Mouse (Mus musculus): ENCODE results near the gene 2010111I01Rik. TPM values are rescaled to one million over a fixed set of nuclear protein-coding genes. Genes with fewer than 3 reads are reported as not detected.

The 2010111I01Rik gene
- total RNA-seq, 2 experiments from 2014 or later = 61.5 to 67.5 TPM

DNA sequence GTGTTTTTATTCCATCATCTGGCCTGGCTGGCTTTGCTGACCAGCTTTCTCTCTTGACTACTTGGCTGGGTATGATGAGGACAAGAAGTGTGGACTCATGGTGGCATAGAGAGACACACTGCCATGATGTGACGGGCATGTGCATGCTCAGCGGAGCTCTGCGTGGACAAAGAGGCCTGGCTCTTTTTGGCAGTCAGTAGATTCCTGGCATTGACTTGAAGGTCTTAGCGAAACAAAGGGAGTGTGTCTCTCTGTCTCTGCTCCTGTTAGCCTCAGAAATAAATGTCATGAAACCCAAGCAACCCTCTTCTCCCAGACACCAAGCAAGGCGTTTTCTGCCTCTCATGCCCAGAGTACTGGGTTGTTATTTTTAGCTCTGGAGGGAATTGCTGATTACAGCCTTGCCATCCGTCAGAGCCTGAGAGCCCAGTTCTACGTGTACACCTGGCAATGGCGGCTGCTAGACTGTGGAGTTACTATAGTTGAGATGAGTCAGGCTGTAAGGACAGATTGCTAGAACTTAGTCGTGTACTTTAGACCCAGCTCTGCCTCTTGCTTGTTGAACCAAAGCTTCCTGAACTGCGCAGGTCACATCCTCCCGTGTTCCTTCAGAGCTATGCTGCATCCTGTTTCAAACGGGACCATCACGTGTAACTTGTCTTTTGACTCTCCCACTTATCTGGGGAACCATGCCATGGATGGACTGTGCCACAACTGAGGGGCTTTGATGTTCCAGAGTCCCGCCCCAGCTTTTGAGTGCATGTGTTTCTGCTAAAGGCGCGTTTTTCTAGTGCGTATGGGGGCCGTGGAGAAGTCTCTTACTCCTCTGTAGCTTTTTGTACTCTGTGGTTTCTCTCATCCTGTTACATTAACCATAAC is 296.3 kb downstream of the 2010111I01Rik start:
- peak; percentile 57 for DNase-seq

DNA sequence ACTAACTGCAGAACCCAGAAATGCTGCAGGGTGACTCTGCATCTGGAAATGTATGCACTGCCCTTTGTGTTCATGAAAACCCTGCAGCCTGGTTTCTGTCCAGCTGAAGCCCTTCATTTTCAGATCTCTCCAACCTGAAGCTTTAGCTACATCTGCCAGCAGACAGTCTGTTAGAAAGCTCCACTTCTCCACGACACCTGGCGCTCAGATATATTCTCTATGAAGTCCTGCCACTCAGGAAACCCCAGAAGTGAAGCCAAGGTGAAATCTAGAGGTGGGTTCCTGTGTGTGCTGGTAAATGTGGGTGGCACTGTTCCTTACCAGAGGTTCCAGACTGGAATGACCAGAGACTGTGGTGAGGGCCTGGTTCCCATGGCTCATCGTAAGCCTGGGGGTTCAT is 297.0 kb downstream of the 2010111I01Rik start:
- no peak for DNase-seq

DNA sequence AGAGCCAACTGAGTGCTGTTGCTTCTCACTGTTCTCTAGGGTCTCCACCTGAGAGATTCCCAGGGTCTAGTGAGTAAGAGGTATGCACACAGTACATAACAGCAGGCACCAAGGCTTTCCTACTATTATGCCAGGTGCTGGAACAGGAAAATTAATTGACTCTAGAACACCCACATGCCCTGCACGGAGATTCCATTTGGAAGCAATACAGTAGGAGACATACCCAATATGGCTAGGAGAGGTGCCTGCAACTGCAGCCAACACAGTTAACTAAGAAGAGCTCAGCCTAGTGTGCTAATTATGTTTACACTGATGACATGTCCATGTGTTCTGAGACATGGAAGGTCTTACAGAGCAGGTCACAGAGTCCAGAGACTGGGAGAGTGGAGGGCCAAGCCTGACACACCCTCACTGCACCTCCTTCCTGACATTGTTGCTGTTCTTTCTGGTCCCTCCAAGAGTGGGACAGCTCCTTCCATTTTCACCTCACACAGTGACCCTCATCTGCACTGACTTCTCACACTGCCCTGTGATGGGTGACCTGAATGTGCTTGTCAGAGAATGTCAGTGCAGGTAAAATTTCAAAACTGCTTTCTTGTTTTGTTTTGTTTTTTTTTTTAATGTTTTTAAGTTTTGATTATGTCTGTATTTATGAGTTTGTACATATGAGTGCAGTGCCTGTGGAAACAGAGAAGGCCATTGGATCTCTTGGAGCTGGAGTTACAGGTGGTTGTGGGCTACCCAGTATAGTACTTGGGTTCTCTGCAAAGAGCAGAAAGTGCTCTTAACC is 297.7 kb downstream of the 2010111I01Rik start:
- DNase-seq = no peak

DNA sequence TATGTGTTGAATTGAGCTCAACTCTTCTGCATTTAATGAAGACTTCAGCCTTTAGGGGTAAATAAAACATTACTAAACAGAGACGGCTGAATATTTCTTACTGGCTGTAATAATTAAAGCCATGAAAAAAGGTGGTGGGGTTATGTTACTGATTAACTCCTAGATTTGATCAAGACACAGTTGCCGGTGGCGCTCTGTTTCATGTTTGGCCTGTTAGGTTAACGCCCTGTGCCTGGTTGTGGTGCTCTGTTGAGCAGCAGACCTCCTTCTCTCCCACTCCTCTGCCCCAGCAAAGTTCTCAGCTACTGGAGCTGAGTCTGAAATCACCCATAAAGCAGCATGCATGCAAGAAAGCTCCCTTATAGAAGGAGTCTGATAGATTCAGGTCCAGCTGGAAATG is 303.7 kb downstream of the 2010111I01Rik start:
- DNase-seq = no peak

DNA sequence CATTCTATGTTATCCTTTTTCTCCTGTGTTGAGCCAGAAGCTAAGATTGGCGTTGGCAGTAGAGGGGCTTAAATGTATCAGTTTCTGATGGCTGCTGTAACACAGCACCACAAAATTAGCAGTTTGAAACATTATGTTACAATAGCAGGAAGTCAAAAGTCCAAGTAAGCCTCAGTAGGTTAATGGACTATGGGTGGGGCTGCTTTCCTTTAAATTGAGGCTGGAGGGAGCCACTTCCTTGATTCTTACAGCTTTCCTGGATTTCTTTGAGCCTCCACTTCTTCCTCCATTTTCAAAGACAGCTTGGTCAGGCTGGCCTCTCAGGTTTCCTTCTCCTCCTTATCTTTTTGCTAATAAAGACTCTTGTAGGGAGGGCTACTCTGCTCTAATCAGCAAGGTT is 304.1 kb downstream of the 2010111I01Rik start:
- DNase-seq = no peak

DNA sequence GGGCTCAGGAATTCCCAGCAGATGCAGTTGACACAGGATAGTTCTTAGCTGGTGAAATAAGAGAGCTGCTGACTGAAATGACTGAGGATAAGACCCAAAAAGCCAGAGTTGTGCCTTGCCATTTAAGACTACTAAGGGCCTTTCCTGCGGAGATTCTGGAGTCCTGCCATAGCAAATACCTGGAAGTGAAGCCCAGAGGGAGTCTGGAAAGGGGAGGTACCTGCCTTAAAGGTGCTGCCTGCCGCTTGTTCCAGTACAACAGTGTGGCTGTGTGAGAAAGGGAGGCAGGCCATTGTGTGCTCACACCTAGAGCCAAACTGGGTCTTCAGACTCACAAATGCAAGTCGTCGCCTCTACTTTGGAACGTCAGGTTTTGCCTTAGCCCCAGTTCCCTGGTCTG is 305.5 kb downstream of the 2010111I01Rik start:
- no peak for DNase-seq

DNA sequence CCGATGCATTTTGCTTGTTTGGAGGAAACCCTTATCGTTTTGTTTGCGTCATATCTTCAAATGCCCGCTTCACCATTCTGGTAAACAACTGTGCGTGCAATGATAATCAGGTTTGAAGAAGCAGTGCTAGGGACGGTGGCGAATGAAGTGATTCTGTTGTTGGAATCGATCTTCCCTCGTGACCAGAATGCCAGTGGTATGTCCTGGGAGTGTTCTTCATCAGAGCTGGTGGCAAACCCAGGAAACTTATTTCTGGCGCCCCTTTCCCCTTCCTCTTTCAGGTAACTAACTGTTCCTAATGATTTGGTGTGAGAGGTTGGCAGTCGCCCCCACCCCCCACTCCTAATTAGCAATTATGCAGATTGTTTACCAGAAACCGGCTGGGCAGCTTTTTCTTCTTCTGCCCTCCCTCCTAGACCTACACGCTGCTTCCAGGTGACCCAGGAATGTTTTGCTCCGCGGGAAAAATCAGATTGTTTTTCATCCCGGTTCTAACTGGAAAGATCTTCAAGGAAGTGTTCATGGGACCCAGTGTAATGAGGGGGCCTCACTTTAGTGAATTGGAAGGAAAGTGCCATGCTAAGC is 307.4 kb downstream of the 2010111I01Rik start:
- DNase-seq = no peak

DNA sequence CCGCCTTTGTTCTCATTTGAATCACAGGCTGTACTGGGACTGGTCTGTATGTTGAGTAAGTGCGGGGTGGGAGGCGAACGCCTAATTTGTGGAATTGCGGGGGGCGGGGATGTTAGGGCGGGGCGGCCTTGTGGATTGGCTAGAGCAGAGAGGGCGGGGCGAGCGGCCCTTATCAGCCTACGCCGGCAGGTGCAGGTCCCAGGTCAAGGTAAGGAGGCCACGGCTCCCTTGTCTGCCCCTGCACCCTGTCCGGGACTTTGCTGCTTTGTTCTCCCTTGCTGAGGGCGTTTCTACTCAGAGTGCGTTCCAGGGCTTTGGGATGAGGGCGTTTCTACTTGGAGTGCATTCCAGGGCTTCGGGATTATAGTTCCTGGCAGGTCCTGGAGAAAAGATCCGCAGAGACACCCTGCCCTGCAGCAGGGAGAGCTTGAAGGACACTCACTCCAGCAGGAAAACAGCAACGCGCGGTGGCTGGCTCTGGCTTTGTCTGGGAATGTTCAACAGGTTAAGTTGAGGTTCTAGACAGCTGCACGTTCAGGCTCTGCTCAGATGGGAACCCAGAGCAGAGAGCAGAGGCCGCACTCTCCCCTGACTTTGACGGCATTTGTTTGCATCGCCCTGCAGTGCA is 308.0 kb downstream of the 2010111I01Rik start:
- DNase-seq = peak; percentile 73

DNA sequence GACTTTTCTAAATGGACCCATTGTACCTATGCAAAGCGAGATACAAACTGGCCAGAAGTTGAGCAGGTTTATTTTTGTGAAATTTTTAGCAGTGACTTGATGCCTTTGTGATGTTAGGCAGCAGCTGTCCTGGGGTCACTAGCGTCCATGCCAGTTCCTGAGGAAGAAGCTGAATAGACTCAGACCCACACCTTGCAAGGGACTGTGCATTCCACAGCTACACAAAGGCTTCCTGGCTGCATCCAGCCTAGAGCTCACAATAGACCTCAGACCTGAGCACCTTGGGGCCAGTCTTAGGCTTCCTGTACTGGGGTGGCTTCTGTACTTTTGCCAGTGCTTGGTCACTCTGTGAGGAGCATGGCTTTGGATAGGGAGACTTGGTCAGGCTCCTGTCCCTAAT is 309.2 kb downstream of the 2010111I01Rik start:
- DNase-seq = no peak

DNA sequence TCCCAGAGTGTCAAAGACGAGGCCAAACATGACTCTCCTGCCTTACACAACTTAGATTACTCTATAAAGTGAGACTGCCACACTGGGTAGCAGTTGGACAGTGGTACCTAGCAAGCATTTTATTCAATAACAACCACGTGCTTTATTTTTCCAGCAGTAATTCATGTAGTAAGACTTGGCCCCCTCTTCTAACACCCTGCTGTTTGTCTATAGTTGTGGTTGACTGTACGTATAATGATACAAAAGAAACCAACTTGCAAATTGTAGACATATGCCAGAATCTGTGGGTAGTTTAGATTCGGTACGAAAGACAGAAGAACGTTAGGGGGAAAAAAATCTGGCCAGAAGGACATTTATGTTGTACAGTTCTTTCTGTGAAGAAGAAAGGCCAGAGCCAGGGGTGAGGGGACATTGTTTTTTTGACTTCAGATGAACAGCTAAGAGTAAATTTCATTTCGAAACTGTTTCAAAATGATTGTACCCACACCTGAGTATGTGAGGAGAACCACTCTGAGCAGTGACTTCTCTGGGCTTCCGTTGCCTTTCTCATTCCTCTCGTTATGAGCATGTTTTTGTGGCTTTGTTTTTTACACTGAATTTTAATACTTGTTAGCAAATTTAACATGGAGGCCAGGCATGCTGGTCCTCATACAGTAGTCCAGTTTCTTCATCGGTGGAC is 309.9 kb downstream of the 2010111I01Rik start:
- DNase-seq = no peak

DNA sequence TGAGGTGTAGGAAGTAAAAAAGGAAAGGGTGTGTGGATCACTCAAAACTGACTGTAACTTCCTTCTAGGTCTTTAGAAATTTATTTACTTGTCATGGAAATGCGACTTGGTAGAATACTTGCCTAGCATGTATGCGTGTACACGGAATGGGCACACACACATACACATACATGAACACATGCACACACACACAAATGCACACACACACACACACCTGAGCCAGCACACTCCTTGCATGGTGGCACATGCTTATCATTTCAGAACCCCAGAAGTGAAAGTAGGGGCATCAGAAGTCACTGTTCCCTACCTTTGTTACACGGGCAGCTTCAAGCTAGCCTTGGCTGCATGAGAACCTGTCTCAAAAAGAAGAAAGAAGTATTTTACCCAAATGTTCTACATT is 311.7 kb downstream of the 2010111I01Rik start:
- DNase-seq = no peak

DNA sequence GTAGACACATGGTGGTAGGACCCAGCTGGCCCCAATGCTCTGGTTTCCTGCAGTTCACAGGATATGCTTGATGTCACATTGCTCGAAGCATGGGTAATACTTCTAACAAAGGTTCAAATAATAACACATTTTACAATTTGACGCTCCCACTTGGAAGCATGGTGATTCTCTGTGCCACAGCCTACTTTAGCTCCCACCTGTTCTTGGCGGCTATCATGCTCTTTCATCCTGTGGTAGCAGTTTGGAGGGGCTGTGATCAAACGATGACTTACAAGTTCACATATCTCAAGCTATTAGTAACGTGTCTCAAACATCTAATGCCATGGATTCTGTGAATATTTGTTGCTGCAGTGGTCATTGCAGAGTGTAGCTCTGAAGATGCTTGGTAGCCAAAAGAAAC is 312.6 kb downstream of the 2010111I01Rik start:
- DNase-seq = no peak

DNA sequence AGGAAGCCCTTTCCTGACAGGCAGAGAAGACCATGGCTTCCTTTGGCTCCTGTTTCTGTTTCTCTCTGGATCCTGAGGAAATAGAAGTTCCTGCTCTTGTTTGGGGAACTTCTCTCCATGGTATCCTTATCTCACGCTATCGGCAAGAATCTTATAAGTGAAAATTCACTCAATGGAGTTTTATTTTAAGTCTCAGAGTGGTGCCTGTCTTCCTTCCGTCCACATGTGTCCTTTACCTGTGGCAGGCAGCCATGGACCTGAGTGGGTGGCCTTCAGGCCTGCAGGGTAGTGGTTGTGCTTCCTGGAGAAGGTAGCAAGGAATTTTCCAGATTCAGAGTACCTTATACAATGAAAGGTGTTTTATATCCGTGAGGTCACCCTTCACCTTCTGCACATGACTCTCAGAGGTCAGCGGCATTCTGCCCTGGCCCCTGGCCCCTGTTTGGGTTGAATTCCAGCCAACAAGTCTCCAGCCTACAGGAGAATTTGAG is 313.5 kb downstream of the 2010111I01Rik start:
- DNase-seq = no peak

DNA sequence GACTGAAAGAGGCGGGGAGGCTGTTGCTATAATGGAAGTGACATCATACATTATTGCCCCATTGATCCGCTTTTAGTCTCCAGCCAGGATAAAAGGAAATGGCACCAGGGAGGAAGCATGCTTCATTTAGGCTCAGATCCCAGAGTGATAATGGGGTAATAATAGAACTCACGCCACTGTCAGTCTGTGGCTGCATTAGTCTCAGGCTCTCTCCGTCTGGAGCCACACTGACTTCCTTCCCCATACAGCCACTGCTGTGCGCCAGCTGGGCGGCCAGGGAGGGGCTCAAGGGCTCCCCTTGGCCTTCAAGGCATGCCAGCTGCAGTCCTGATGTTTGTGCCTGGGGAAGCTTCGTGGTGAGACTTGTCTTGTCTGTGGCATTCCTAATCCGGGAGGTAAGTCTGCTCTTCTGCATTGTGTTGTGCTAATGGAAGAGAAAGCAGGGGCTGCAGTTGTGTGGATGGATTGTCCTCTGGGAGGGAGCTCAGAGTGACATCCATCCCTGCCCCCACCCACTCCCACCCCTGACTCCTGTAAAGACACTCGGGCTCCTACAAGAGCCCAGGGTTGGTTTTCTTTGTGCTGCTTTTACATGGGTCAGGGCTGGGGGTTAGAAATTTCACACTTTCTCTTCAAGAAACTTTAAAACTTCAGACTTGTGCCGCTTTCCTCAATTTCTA is 314.2 kb downstream of the 2010111I01Rik start:
- peak; percentile 54 for DNase-seq

DNA sequence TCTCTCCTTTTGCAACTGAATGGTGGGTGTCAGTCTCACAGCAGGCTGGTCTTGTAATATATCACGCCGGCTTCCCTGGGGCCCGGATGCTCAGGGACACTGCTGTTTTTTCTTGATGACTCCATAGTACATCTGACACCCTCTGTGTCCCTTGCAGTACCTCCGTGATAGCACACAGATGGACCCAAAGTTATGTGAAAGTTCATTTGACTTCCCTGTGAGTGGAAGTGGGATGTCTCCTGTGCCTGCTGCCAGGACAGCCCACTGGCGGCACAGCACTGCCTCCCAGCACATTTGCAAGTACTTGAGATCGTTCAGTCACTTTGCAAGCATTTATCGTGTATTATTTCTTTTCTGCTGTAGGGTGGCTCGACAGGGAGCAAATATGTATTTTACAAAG is 315.1 kb downstream of the 2010111I01Rik start:
- DNase-seq = no peak

DNA sequence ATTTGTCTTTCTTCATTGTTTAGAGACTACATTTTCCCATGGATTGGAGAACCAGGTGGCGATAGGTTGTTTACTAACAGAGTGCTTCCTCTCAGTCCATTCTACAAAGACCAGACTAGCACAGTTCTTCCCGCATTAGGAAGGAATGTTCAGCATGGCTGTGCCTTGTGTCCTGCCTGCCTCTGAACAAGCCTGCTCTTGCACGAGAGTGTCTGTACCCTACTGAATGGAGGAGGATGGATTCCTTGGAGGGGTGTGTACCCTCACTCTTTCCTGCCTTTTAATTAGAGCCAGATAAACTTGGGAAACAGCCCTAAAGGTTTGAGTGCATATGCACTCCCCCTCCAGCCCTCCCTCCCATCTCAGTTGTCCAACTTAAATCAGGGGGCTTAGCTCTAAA is 315.7 kb downstream of the 2010111I01Rik start:
- no peak for DNase-seq

DNA sequence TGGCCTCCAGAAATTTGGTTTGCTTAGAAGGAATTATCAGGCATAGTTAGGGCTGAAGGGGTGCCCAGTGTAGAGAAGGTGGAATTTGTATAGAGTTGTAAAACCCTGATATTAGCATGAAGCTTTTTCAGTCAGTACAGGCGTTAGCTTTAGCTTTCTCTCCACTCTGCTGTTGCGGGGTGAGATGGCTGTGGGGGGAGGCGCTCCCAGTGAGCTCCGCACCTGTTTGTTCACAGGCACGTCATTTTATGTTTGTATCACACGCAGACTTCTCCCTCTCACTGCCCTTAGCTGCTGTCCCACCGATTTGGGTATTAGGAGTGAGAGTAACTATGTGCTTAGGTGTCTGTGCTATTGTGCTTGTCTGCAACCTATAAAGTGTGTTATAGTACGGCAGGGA is 316.5 kb downstream of the 2010111I01Rik start:
- DNase-seq = no peak

DNA sequence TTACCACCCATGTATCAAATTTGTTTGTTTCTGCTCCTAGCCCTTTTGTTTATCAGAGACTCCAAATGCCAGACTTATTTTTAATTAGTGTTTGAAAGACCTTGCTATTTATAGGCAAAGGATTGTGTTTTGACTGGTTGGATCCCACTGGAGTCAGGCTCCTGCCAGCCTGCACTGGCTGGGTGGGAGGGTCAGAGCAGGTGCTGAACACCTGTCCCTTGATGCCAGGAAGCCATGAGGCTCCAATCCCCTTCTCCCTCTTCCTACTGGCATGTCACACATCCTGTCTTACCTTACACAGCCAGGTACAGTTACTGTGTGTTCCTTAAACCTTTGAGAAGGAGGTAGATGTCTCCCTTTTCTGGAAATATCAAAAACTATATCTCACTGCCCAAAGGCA is 318.5 kb downstream of the 2010111I01Rik start:
- DNase-seq = no peak

DNA sequence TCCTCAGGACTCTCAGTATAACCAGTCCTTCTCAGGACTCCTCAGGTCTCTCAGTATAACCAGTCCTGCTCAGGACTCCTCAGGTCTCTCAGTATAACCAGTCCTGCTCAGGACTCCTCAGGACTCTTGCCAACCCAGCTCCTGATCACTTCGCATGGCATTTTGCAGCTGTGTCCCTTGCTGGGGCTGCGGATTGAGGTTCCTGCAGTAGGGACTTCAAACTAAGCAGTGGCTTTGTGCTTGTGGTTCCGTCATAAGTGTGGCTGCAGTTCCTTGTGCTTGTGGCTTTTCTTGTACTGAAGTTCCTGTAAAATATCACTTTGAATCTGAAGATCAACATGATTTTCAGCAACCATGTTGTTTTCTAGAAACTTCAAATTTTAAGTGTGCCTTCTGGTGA is 320.1 kb downstream of the 2010111I01Rik start:
- no peak for DNase-seq

DNA sequence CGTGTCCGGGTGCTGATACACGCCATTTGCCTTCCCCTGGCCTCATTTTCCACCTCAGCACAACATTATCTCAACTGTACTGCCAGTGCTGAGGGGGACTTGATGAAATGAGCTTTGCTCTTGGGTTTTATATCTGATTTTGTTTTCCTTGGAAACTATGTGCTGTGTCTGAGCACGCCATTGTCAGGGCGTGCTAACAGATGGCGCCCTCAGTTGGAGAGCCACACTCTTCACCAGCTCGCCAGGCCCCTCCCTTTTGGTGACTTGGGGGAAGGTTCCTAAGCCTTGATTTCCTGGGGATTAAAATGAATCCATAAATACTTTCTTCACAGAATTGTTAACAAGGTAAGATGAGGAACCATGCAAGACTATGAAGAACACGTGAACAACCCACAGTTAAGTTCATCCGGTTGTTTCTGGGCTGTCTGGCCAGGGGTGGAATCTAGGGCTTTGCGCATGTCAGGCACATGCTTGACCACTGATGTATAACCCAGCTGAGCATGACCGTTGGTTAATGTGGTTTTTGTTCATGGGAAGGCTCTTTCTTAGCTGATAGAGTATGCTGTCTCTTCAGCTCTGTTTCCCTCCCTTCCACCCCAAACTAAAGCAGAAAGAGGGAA is 321.9 kb downstream of the 2010111I01Rik start:
- no peak for DNase-seq

DNA sequence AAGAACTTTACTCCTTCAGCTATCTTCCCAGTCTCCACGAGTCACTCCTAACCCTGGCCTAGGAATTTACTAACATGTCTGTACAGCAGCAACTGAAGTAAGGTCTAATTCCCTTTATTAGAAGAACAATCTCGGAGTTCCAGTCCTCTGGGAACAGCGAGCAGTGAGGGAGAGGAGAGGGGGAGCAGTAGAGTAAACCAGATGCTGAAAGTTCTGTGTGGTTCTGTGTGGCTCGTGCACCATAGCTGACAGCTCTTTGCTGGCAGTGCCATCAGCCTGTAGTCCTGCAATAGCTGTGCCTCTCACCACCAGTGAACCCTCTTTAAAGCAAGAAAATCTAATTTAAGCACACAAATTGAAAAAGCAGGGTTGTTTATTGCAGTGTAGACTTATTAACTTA is 324.5 kb downstream of the 2010111I01Rik start:
- no peak for DNase-seq
